Mouse (Mus musculus) intestine, embryonic 16.5 days (tissue): ENCODE measurements around the gene Fcgr2b. TPM values are rescaled to one million over a fixed set of nuclear protein-coding genes. Genes with fewer than 3 reads are reported as not detected.
"Not testable (repeated sequence)": the region's sequence is repeated elsewhere in the genome, so short reads cannot be mapped to it uniquely, and the experiment has no call there.

Source experiments
- ATAC-seq: fragments of 200-750 bp; cut with Nextera tagmentation; 2 replicates; pipeline ENCODE4 v1.8.0; 2017; ENCODE audit warnings: moderate TSS enrichment, moderate library complexity
- H3K27ac ChIP-seq: fragments of 300-500 bp; sonication (generic); 2 replicates; pipeline ENCODE4 v1.5.1; 2014; ENCODE audit warnings: mild to moderate bottlenecking, low read length
- H3K27me3 ChIP-seq: fragments of 300-500 bp; sonication (generic); replicated peaks from 2 replicates; pipeline ENCODE4 v1.6.1; 2014; ENCODE audit warnings: low read length, control low read depth, mixed read lengths; ENCODE audit not compliant: control insufficient read depth, insufficient read depth
- H3K36me3 ChIP-seq: fragments of 300-500 bp; sonication (generic); 2 replicates; pipeline ENCODE4 v1.6.1; 2014; ENCODE audit warnings: low read length, control low read depth; ENCODE audit not compliant: control insufficient read depth, insufficient read depth
- H3K4me1 ChIP-seq: fragments of 300-500 bp; sonication (generic); 2 replicates; pipeline ENCODE4 v1.6.1; 2014; ENCODE audit warnings: low read length, control low read depth, mixed read lengths; ENCODE audit not compliant: control insufficient read depth, insufficient read depth
- H3K4me2 ChIP-seq: fragments of 300-500 bp; sonication (generic); 2 replicates; pipeline ENCODE4 v1.6.1; 2014; ENCODE audit warnings: low read depth, low read length, control low read depth
- H3K4me3 ChIP-seq: fragments of 300-500 bp; sonication (generic); 2 replicates; pipeline ENCODE4 v1.5.1; 2014; ENCODE audit warnings: mild to moderate bottlenecking, low read length
- H3K9ac ChIP-seq: fragments of 300-500 bp; sonication (generic); 2 replicates; pipeline ENCODE4 v1.6.1; 2014; ENCODE audit warnings: low read depth, low read length
- H3K9me3 ChIP-seq: fragments of 300-500 bp; sonication (generic); 2 replicates; pipeline ENCODE4 v1.6.1; 2016; ENCODE audit warnings: low read length, control low read depth; ENCODE audit not compliant: control insufficient read depth
- WGBS: fragments of 180-500 bp; shearing (Covaris S2); extraction: QIAGEN DNeasy Blood & Tissue Kit; methylation state at CpG from one replicate; pipeline ENCODE4 v1.1.7; 2014; 5-methylcytosine and 5-hydroxymethylcytosine counted together
- polyA plus RNA-seq: library from polyadenylated mRNA; unstranded; fragments of >200 nt; fragmentation: Nextera tagmentation; extraction: Ambion mirVana; gene quantifications from 2 replicates; pipeline ENCODE4 v1.2.1, GENCODE M21; 2015

The Fcgr2b gene
- polyA plus RNA-seq, 1 experiment from 2014 or later, result 1.5 TPM

- no peaks in the 10 kb centered on the region for H3K9me3 ChIP-seq
- no peak overlapping the region for H3K4me2 ChIP-seq
- H3K36me3 ChIP-seq, result no peaks in the 10 kb centered on the region
- H3K27me3 ChIP-seq, result no peaks in the 10 kb centered on the region
- no peaks in the 10 kb centered on the region for H3K4me1 ChIP-seq
- no peak overlapping the region for H3K27ac ChIP-seq
- H3K4me3 ChIP-seq, result no peak overlapping the region
- H3K9ac ChIP-seq, result no peak overlapping the region
- ATAC-seq, result no peak
- WGBS, result 87% methylated on average over 1 of the region's 1 CpGs
Measured at GRCm38 (mm10) chr1:170968576-170968975, 7.8 kb downstream of the Fcgr2b start.

GRCm38 (mm10) chr1:170967581-170967980 is 8.8 kb downstream of the Fcgr2b start:
- Histone ChIP-seq H3K36me3 (no peaks in the 10 kb centered on the region), H3K9ac (no peak overlapping the region), H3K4me1 (peaks cover 7% of the 10 kb centered on the region), H3K4me3 (no peak overlapping the region), H3K4me2 (no peak overlapping the region), H3K9me3 (no peaks in the 10 kb centered on the region), H3K27me3 (no peaks in the 10 kb centered on the region), H3K27ac (no peak overlapping the region)
- 73% methylated on average over 3 of the region's 3 CpGs for WGBS
- no peak for ATAC-seq

GRCm38 (mm10) chr1:170963087-170963486 is 13.3 kb downstream of the Fcgr2b start:
- 67% methylated on average over 7 of the region's 7 CpGs for WGBS
- Histone ChIP-seq H3K4me1 (peaks cover 7% of the 10 kb centered on the region), H3K9me3 (no peaks in the 10 kb centered on the region), H3K27ac (no peak overlapping the region), H3K36me3 (no peaks in the 10 kb centered on the region), H3K4me2 (no peak overlapping the region), H3K27me3 (no peaks in the 10 kb centered on the region), H3K4me3 (no peak overlapping the region), H3K9ac (no peak overlapping the region)
- ATAC-seq, result peak; percentile 77

- peak; percentile 65 for ATAC-seq
- no peak overlapping the region for H3K4me3 ChIP-seq
- WGBS, result 59% methylated on average over 2 of the region's 2 CpGs
Measured at GRCm38 (mm10) chr1:170962301-170962700, 14.0 kb downstream of the Fcgr2b start.

GRCm38 (mm10) chr1:170961101-170961500 is 15.2 kb downstream of the Fcgr2b start:
- no peak for ATAC-seq

More at GRCm38 (mm10) chr1:170962301-170962700, 14.0 kb downstream of the Fcgr2b start:
- H3K4me2 ChIP-seq, result no peak overlapping the region
- no peaks in the 10 kb centered on the region for H3K27me3 ChIP-seq
- H3K4me1 ChIP-seq, result peaks cover 7% of the 10 kb centered on the region
- no peaks in the 10 kb centered on the region for H3K36me3 ChIP-seq
- H3K9ac ChIP-seq, result no peak overlapping the region
- H3K9me3 ChIP-seq, result no peaks in the 10 kb centered on the region
- no peak overlapping the region for H3K27ac ChIP-seq

GRCm38 (mm10) chr1:170959791-170960190 is 16.6 kb downstream of the Fcgr2b start:
- Histone ChIP-seq H3K36me3 (no peaks in the 10 kb centered on the region), H3K27me3 (no peaks in the 10 kb centered on the region), H3K27ac (no peak overlapping the region), H3K9ac (no peak overlapping the region), H3K9me3 (no peaks in the 10 kb centered on the region), H3K4me3 (no peak overlapping the region), H3K4me2 (no peak overlapping the region), H3K4me1 (peaks cover 7% of the 10 kb centered on the region)
- ATAC-seq, result no peak
- WGBS, result 58% methylated on average over 2 of the region's 2 CpGs

More at GRCm38 (mm10) chr1:170961101-170961500, 15.2 kb downstream of the Fcgr2b start:
- Histone ChIP-seq H3K4me2 (no peak overlapping the region), H3K4me3 (no peak overlapping the region), H3K4me1 (peaks cover 7% of the 10 kb centered on the region), H3K9me3 (no peaks in the 10 kb centered on the region), H3K27ac (no peak overlapping the region), H3K36me3 (no peaks in the 10 kb centered on the region), H3K27me3 (no peaks in the 10 kb centered on the region), H3K9ac (no peak overlapping the region)
- 75% methylated on average over 6 of the region's 6 CpGs for WGBS

- ATAC-seq, result no peak
- H3K27me3 ChIP-seq, result no peaks in the 10 kb centered on the region
- H3K27ac ChIP-seq, result no peak overlapping the region
- peaks cover 4% of the 10 kb centered on the region for H3K4me1 ChIP-seq
- no peaks in the 10 kb centered on the region for H3K9me3 ChIP-seq
- 53% methylated on average over 3 of the region's 3 CpGs for WGBS
- no peaks in the 10 kb centered on the region for H3K36me3 ChIP-seq
- H3K4me3 ChIP-seq, result no peak overlapping the region
- H3K4me2 ChIP-seq, result no peak overlapping the region
- no peak overlapping the region for H3K9ac ChIP-seq
Measured at GRCm38 (mm10) chr1:170958225-170958624, 18.1 kb downstream of the Fcgr2b start.

GRCm38 (mm10) chr1:170953192-170953591 is 23.2 kb downstream of the Fcgr2b start:
- ATAC-seq, result no peak
- Histone ChIP-seq H3K27me3 (no peaks in the 10 kb centered on the region), H3K27ac (no peak overlapping the region), H3K4me2 (no peak overlapping the region), H3K9ac (no peak overlapping the region), H3K9me3 (no peaks in the 10 kb centered on the region), H3K36me3 (no peaks in the 10 kb centered on the region), H3K4me1 (no peaks in the 10 kb centered on the region), H3K4me3 (no peak overlapping the region)
- 86% methylated on average over 2 of the region's 2 CpGs for WGBS

- WGBS, result 26% methylated on average over 3 of the region's 3 CpGs
- no peak overlapping the region for H3K4me2 ChIP-seq
- no peak overlapping the region for H3K4me3 ChIP-seq
- H3K27me3 ChIP-seq, result no peaks in the 10 kb centered on the region
- H3K27ac ChIP-seq, result no peak overlapping the region
- H3K36me3 ChIP-seq, result no peaks in the 10 kb centered on the region
- no peaks in the 10 kb centered on the region for H3K4me1 ChIP-seq
- no peak for ATAC-seq
- H3K9me3 ChIP-seq, result no peaks in the 10 kb centered on the region
- no peak overlapping the region for H3K9ac ChIP-seq
Measured at GRCm38 (mm10) chr1:170950772-170951171, 25.6 kb downstream of the Fcgr2b start.

GRCm38 (mm10) chr1:170944908-170945307 is 31.4 kb downstream of the Fcgr2b start:
- not testable (repeated sequence) for H3K9ac ChIP-seq, H3K4me1 ChIP-seq, H3K9me3 ChIP-seq, H3K27ac ChIP-seq, H3K36me3 ChIP-seq, H3K4me3 ChIP-seq, H3K27me3 ChIP-seq, ATAC-seq, H3K4me2 ChIP-seq
- WGBS, result 92% methylated on average over 6 of the region's 9 CpGs
